Mouse (Mus musculus) ES-E14 (cell line): ENCODE measurements around the gene Dynlt1f.
"Not testable (repeated sequence)": the region's sequence is repeated elsewhere in the genome, so short reads cannot be mapped to it uniquely, and the experiment has no call there.

Experiments
- CHD2 ChIP-seq: IDR thresholded peaks from 2 replicates; pipeline ENCODE4 v1.6.1; 2014; ENCODE audit warnings: mild to moderate bottlenecking, low read depth, low read length, inconsistent platforms
- HCFC1 ChIP-seq: IDR thresholded peaks from 2 replicates; pipeline ENCODE4 v1.6.1; 2012; ENCODE audit warnings: low read length, inconsistent platforms, borderline replicate concordance; ENCODE audit not compliant: insufficient read depth
- MAFK ChIP-seq: IDR thresholded peaks from 2 replicates; pipeline ENCODE4 v1.6.1; 2014; ENCODE audit warnings: mild to moderate bottlenecking, low read depth, low read length, inconsistent platforms; ENCODE audit not compliant: insufficient read depth
- ZC3H11A ChIP-seq: IDR thresholded peaks from 2 replicates; pipeline ENCODE4 v1.6.1; 2012; ENCODE audit warnings: low read depth, mild to moderate bottlenecking, inconsistent platforms, low read length, borderline replicate concordance

DNA sequence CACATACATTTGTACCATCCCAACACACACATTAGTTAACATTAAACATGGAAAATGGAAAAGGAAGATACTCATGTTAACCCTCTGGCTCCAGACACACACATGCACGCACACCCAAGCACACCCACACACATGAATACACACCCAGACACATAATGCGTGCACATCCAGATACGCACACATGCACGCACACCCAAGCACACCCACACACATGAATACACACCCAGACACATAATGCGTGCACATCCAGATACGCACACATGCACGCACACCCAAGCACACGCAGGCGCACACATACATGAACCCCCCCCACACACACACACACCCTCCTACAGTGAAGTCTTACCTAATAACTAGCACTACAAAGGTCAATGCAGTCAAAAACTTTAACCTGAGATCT, 39.0 kb downstream of the Dynlt1f start:
- TF ChIP-seq MAFK, ZC3H11A, HCFC1, CHD2: not testable (repeated sequence)
